Mouse (Mus musculus): ENCODE measurements at regions not wholly inside any gene's neighbourhood (a gene's known extent, or its start where the extent isn't known, plus 50 kb on each side); places are given as distances from the start of the nearest gene placed in this dataset.

DNA sequence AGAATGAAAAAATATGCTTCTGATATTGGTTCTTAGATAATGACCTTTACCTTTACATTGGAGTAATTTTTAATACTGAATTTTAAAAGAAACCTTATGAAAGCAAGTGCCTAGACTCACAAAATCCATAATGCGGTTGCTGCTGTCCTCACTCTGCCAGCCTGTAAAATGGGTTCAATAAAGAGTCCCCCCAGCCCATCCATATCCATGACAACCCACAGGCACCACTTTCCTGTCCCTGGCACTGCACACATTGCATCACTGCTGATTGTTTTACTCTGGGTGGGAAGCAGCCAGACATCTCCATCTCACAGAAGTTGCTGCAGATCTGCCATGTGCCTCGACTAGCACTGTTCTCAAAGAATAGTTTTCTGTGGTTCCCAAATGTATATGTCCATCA, 110.3 kb upstream of the Tmc3 start:
- in situ Hi-C loops (cut with MboI, MseI) = no loop called here

DNA sequence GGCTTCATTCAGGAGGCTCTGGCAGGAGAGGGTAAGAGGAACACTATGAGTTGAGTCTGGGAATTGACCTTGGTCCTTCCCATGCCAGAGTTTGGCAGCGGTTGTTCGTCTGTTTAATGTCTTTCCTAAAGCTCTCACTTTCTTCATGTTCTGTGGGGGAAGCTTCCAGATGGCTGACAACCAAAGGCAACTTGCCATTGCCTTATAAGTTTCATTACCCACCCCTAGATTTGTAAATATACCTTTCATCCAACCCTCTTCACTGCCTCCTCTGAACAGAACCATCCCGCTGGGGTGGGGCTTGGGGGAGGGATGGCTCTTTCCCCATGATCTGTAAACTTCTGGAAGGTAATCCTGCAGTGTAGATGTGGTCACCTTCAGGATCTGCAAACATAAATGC, 109.7 kb upstream of the Tmc3 start:
- in situ Hi-C loops (cut with MboI, MseI) = no loop called here

DNA sequence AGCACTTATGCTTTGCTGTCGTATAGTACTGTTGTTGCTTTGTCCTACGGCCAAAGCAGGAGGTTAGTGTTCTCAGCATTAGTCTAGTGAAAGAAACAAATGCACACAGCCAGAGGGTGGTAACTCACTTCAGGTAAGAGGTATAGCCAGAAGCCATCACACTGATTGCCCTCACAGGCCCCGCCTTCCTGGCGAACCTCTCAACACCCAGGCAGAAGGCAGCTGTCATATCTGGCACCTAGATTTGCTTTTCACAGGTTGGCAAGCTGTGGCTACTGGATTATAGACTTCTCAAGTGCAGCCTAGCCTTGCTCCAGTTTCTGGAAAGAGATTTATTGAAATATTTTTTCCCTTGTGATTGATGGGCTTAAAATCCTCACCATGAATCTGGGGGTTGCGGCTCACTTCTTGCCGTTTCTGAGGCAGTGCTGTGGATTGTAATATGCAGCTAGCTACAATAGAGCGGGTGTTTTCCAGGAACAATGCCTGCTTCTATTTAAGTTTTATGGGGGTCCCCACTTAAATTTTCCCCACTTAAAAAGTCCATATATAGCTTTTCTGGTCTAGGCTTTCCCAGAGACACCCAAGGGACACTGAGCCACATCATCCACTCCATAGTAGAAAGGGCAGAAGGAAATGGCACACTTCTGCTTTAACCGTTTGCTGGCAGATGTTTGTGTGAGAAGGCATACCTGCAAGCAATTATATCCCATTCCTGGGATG, 109.1 kb upstream of the Tmc3 start:
- in situ Hi-C loops (cut with MboI, MseI) = no loop called here

DNA sequence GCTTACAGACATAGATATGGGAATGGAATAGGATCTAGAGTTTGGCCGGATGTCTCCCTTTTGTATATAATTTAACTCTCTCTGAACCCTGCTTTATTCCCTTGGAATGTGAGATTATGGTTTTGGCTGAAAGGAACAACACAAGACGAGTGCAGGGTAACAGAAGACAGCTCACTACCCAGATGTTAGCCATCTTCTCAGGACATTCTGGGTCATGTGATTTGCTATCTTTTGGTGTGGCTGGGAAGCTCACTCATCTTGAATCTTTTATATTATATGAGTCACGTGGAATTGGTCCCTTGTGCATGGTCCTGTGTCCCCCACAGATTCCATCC, 108.6 kb upstream of the Tmc3 start:
- in situ Hi-C loops (cut with MboI, MseI) = no loop called here

DNA sequence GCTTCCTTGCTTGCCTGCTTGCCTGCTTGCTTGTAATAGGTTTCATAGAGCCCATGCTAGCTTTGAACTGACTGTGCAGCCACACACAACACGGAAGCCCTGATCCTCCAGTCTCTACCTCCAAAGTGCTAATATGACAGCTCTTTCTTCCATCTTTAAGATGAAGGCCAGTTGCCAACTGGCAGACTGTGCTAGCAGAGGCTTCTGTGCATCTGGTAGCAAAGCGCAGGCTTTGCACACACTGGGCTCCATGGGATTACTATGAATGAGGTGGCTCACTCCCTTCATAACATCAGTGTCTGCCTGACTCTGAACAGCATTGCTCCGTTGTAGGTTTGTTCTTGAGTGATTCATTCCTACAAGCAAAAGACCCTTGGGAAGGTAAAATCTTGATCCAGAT, 107.9 kb upstream of the Tmc3 start:
- in situ Hi-C loops (cut with MboI, MseI) = no loop called here

DNA sequence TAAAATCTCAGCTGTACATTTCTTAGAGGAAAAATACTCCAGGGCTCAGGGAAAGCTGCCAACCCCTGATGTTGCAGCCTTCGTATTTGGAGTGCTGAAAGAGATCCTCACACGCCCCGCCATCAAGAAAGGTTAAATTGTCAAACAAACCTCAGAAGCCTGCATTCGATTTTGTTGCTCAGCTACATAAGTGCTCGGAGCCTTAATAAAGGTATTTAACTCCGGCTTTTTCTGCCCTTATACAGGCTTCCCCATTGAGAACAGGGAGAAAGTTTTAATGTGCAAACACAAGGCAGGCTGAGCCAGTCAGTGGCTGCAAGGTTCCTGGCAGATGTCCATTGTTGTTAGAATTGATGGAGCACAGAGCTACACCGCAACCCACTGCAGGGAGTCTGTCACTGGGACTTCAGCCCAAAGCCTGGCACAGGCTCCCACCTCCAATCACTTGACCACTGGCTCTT, 107.0 kb upstream of the Tmc3 start:
- in situ Hi-C loops (cut with MboI, MseI) = no loop called here

DNA sequence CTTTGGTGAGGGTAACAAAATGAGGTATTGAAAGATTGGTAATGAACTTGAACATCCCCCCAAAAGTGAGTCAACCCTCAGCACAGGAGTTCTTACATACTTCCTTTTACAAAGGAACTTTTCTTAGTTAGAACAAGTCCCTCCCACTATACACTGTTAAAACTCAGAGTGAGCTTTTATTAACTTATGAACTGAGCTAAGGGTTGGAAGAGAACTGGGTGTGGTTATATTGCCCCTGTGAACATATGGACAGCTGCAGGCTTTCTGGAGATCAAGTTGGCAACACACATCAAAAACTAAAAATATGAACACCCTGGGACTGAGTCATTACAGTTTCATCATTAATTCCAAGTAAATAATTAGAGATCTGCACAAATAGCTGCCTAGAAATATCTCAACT, 103.1 kb upstream of the Tmc3 start:
- in situ Hi-C loops (cut with MboI, MseI) = no loop called here

DNA sequence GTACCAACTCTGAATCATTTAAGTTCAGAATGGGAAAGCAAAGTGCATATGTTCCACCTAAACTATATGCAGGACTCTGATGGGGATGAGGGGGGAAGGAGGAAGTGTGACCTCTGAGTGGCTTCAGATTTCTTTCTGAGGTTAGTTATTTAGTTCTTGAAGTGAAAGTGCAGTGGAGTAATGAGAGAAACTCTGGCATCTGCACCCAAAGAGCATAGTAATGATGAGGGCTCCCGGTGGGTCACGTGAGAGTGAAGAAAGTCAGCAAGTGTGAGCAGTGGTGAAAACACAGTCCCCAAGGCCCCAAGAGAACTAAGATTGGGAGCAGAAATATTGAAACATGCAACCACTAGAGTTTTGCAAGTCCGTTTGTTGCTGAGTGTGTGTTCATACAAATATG, 102.5 kb upstream of the Tmc3 start:
- in situ Hi-C loops (cut with MboI, MseI) = no loop called here

DNA sequence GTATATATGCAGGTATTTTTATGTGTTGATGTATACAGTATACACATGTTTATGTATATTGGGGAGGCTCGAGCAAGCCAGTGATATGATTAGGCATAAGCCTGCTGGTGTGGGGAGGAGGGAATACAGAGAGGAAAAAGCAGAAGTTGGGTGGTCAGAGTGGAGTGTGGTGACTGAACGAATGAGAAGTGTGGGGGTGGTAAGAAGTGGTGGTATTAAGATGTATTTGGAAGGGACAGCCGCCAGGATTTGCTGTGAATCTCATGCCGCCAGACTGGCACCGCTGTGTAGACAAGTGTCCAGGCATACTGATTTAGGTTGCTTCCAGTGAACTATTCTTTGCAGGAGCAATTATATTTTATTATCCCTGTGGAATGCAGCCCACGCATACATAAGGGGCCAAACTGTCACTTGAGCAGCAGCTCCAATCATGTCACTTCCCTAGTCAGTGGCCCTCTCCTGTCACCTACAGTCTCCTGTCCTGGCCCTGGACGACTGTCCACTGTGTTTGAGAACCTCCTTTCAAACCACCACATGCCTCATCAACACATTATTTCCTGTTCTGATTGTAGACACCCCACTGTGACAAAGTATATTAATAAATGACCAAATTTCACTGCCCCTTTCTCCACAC, 101.9 kb upstream of the Tmc3 start:
- in situ Hi-C loops (cut with MboI, MseI) = no loop called here

DNA sequence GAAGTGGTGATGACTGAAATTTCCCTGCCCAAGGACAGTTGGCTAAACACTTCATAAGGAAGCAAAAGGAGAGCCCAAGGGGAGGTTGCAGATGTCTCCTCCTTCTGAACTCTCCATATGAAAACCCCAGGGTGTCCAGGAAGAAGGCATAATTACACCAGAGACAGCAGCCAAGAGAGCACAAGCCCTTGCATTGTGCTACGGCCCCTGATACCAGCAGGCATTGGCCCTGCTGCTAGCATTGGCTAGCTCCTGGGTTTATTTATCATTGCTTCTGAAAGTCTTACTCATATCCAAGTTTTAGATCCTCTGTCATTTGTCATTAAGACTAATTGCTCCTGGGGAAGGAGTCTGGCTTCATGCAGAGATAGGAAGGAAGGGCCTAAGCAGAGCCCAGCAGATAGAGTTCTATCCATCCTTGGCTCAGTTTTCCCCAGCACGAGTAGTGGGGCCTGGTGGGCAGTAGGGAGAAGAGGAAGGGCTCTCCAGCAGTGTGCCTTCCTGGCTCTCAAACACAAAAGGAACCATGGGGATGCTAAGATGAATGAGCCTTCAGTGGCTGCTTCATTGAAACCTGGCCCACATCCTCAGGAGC, 98.5 kb upstream of the Tmc3 start:
- in situ Hi-C loops (cut with MboI, MseI) = no loop called here

DNA sequence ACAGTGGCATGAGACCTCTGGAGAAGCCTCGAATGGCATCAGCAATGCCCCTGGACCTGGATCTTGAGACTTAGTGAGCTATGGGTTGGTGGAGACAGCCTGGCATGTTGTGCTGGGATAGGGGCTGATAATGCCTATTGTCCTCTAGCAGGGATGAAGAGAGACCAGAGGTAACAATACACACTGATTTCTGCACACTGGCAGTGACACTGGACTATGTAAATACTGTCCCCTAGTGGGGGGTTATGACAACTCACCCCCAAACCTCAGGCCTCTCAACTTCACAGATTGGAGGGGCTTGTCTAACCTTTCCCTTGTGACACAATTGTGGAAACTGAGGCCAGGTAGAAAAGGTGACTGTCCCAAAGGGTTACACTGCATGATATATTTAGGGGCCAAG, 94.9 kb upstream of the Tmc3 start:
- in situ Hi-C loops (cut with MboI, MseI) = no loop called here

DNA sequence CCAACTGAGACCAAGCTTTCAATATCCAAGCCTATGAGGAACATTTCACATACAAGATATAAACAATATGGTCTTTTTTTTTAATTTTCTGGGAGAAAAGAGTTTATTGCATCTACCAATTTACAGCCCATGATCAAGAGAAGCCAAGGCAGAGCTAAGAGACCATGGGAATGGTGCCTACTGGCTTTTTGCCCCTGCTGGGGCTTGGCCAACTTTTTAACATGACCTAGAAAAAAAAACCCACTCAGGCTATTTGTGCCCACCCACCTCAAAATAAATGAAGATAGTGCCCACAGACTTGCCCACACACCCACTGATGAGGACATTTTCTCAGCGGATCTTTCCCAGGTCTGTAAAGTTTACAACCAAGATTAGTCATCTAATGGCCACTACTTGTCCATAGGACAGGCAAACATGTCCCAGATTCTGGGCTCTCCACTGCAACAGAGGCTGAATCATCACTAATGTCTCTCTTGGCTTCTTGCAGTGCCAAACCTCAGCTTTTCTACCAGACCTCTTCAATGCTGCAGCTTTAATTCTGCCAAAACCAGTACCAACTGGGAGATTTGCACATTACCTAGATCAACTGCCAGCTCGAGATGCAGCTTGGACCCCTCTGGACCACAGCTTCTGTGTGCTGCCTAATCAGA, 79.6 kb upstream of the Tmc3 start:
- in situ Hi-C loops (cut with MboI, MseI) = no loop called here

DNA sequence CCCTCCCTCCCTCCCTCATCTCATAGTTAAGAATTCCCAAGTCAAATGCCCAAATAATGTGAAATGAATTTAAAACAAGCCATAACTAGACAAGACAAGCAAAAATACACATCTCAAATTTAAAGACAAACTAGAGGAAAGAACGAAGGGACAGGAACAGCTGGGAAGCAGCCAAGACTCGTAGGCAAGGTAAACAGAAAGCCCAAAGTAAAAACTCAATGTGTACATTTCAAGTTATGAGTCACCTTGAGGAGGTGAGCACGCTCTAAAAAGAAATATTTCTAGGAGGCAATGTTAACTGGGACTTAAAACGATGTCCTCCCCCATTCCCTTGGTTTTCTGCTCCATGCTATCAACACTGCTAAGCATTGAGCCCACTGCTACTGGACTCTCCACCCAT, 68.4 kb upstream of the Tmc3 start:
- in situ Hi-C loops (cut with MboI, MseI) = no loop called here

DNA sequence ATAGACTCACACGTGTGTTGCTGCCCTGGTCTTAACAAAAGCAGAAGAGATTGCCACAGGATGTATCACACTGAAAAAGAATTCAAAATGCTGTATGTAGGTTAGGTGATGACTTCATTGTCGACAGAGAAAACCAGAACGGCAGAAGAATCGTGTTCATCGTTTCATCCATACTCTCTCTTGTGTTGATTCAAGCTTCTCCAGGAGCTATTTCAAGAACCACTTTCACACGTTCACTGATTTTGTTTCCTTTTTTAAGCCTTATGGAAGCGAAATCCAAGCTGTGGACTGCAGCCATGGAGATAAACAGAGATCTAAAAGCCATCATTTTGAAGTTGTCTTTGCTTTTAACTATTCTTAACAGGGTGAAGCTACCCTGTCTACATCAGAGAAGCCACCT, 63.2 kb upstream of the Tmc3 start:
- in situ Hi-C loops (cut with MboI, MseI) = loop anchor here (10.0 kb wide), 1 partner anchor 1547 kb away; no protein-coding TSS in a partner anchor
